Mouse (Mus musculus) kidney, embryonic 16.5 days (tissue): Measurements from ENCODE around the gene Cela1. TPM values are rescaled to one million over a fixed set of nuclear protein-coding genes. Genes with fewer than 3 reads are reported as not detected.

Source experiments
- ATAC-seq: fragments of 200-750 bp; cut with Nextera tagmentation; 2 replicates; pipeline ENCODE4 v1.8.0; 2017; ENCODE audit warnings: moderate TSS enrichment; ENCODE audit not compliant: low FRiP score, low TSS enrichment
- H3K27ac ChIP-seq: fragments of 300-500 bp; sonication (generic); 2 replicates; pipeline ENCODE4 v1.5.1; 2014; ENCODE audit warnings: low read length
- H3K27me3 ChIP-seq: fragments of 300-500 bp; sonication (generic); 2 replicates; pipeline ENCODE4 v1.6.1; 2014; ENCODE audit warnings: low read length, control low read depth, mixed read lengths; ENCODE audit not compliant: insufficient read depth
- H3K36me3 ChIP-seq: fragments of 300-500 bp; sonication (generic); 2 replicates; pipeline ENCODE4 v1.6.1; 2014; ENCODE audit warnings: low read length, control low read depth, mixed read lengths; ENCODE audit not compliant: insufficient read depth
- H3K4me1 ChIP-seq: fragments of 300-500 bp; sonication (generic); 2 replicates; pipeline ENCODE4 v1.6.1; 2014; ENCODE audit warnings: low read length, control low read depth, mixed read lengths; ENCODE audit not compliant: insufficient read depth
- H3K4me2 ChIP-seq: fragments of 300-500 bp; sonication (generic); replicated peaks from 2 replicates; pipeline ENCODE4 v1.6.1; 2014; ENCODE audit warnings: low read depth, low read length
- H3K4me3 ChIP-seq: fragments of 300-500 bp; sonication (generic); 2 replicates; pipeline ENCODE4 v1.5.1; 2014; ENCODE audit warnings: mild to moderate bottlenecking, low read length
- H3K9ac ChIP-seq: fragments of 300-500 bp; sonication (generic); replicated peaks from 2 replicates; pipeline ENCODE4 v1.6.1; 2014; ENCODE audit warnings: low read length
- H3K9me3 ChIP-seq: fragments of 300-500 bp; sonication (generic); 2 replicates; pipeline ENCODE4 v1.6.1; 2016; ENCODE audit warnings: low read length, control low read depth
- WGBS: fragments of 180-500 bp; shearing (Covaris S2); extraction: QIAGEN DNeasy Blood & Tissue Kit; methylation state at CpG from one replicate; pipeline ENCODE4 v1.1.7; 2014; 5-methylcytosine and 5-hydroxymethylcytosine counted together
- polyA plus RNA-seq: library from polyadenylated mRNA; unstranded; fragments of >200 nt; fragmentation: Nextera tagmentation; extraction: Ambion mirVana; gene quantifications from 2 replicates; pipeline ENCODE4 v1.2.1, GENCODE M21; 2015

Cela1 gene
- polyA plus RNA-seq, 1 experiment from 2014 or later = 41.9 TPM

DNA sequence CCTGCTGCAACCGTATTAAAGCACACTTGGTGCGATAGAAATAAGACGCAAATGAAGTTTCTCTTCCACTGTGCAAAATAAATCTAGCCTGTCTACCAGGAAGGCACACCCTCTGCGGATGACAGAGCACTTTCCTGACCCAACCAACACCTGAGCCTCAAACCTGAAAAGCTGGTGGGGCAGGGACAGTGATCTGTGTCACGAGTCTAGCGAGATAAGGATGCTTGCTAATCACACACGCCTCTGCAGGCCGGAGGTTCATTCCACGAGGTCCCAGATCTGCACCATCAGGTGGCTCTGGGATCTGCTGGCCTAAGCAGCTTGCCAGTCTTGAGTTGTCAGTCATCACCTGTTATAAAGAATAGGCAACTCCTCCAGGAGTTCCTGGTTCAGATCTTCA lies 36.1 kb downstream of the Cela1 start:
- no peak overlapping the region for H3K27ac ChIP-seq
- 83% methylated on average over 9 of the region's 9 CpGs for WGBS
- no peaks in the 10 kb centered on the region for H3K4me1 ChIP-seq
- no peak overlapping the region for H3K4me3 ChIP-seq
- no peaks in the 10 kb centered on the region for H3K27me3 ChIP-seq
- H3K9me3 ChIP-seq = no peaks in the 10 kb centered on the region
- ATAC-seq = no peak
- no peak overlapping the region for H3K9ac ChIP-seq
- H3K4me2 ChIP-seq = no peak overlapping the region
- no peaks in the 10 kb centered on the region for H3K36me3 ChIP-seq

DNA sequence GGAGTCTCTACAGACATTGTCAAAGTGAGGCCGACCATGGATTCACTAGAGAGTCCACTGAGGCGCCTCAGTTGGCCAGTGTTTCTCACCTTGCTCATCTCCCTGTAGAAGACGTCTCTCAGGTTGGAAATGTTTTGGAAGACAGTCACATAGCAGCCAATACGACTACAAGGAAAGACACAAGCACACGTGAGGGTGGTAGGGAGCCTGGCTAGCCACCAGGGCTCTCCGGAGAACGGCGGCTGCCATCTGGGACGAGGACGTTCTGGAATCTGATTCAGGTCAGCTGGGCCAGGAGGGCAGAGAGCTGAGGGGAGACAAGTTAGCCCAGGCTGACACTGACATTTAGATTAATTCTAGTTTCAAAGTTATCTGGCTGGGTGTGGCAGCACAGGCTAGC lies 37.6 kb downstream of the Cela1 start:
- H3K9ac ChIP-seq = no peak overlapping the region
- H3K36me3 ChIP-seq = no peaks in the 10 kb centered on the region
- WGBS = 85% methylated on average over 10 of the region's 10 CpGs
- H3K9me3 ChIP-seq = no peaks in the 10 kb centered on the region
- ATAC-seq = no peak
- peaks cover 2% of the 10 kb centered on the region; the same call in 1 of the 2 replicates for H3K4me1 ChIP-seq
- no peaks in the 10 kb centered on the region for H3K27me3 ChIP-seq
- H3K27ac ChIP-seq = no peak overlapping the region
- no peak overlapping the region for H3K4me2 ChIP-seq
- H3K4me3 ChIP-seq = no peak overlapping the region

DNA sequence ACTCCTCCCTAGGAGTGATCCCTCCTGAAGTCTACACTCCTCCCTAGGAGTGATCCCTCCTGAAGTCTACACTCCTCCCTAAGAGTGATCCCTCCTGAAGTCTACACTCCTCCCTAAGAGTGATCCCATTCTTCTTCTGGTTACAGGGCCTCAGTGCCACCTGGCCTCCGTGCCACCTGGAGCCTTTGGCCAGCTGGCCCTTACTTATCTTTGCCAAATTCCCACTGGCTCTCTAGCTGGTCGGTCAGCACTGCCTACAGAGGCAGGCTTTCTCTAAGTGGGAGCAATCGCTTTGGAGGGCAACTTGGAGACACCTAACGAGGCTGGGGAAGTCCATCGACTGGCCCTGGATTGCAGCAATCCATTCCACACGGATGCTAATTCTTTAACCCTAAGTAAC lies 41.6 kb downstream of the Cela1 start:
- Histone ChIP-seq H3K9ac (no peak overlapping the region), H3K27me3 (no peaks in the 10 kb centered on the region), H3K4me1 (peaks cover 5% of the 10 kb centered on the region; the same call in 1 of the 2 replicates), H3K27ac (no peak overlapping the region), H3K36me3 (no peaks in the 10 kb centered on the region), H3K9me3 (no peaks in the 10 kb centered on the region), H3K4me2 (no peak overlapping the region), H3K4me3 (no peak overlapping the region)
- 78% methylated on average over 6 of the region's 6 CpGs for WGBS
- no peak for ATAC-seq

- Histone ChIP-seq H3K36me3 (no peaks in the 10 kb centered on the region), H3K9ac (no peak overlapping the region), H3K27ac (no peak overlapping the region), H3K9me3 (no peaks in the 10 kb centered on the region), H3K4me3 (no peak overlapping the region), H3K4me2 (no peak overlapping the region), H3K4me1 (peaks cover 14% of the 10 kb centered on the region), H3K27me3 (no peaks in the 10 kb centered on the region)
- 65% methylated on average over 7 of the region's 7 CpGs for WGBS
- no peak for ATAC-seq
These were observed 45.3 kb downstream of the Cela1 start for GRCm38 (mm10) chr15:100642451-100642850.

DNA sequence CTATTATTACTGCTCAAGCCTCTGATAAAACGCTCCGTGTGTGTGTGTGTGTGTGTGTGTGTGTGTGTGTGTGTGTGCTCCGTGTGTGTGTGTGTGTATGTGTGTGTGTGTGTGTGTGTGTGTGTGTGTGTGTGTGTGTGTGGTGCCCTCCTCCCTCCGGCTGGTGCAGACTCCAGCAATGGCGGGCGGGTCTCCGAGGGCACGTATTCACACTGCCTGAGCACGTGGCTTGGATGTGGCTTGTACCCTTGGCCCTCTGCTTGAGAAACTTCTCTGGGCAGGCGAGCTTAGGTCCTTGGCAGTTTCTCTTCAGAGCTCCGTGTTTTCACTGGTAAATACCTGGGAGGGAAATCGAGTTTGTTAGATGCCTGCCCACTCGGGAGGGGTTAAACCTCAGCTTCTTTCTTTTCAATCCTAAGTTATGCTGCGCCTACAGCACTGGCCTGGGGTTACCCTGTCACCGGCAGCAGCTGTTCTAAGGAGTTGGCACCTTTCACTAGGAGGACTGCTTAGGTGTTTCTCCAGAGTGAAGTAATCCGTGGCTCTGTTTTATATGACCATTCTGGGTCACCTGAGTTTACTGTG lies 46.4 kb downstream of the Cela1 start:
- WGBS = 68% methylated on average over 13 of the region's 16 CpGs
- H3K27ac ChIP-seq = no peak overlapping the region
- no peak overlapping the region for H3K4me2 ChIP-seq
- peaks cover 20% of the 10 kb centered on the region for H3K4me1 ChIP-seq
- peaks cover 2% of the 10 kb centered on the region; the same call in 1 of the 2 replicates for H3K27me3 ChIP-seq
- no peak for ATAC-seq
- no peak overlapping the region for H3K4me3 ChIP-seq
- no peaks in the 10 kb centered on the region for H3K36me3 ChIP-seq
- no peak overlapping the region for H3K9ac ChIP-seq
- H3K9me3 ChIP-seq = no peaks in the 10 kb centered on the region

GRCm38 (mm10) chr15:100639972-100640750 lies 47.6 kb downstream of the Cela1 start:
- Histone ChIP-seq H3K27ac (no peak overlapping the region), H3K9ac (no peak overlapping the region), H3K4me2 (no peak overlapping the region), H3K4me3 (no peak overlapping the region), H3K9me3 (no peaks in the 10 kb centered on the region), H3K27me3 (peaks cover 13% of the 10 kb centered on the region), H3K4me1 (peaks cover 29% of the 10 kb centered on the region), H3K36me3 (no peaks in the 10 kb centered on the region)
- WGBS = 75% methylated on average over 16 of the region's 16 CpGs
- no peak for ATAC-seq

GRCm38 (mm10) chr15:100637661-100638060 lies 50.1 kb downstream of the Cela1 start:
- H3K4me1 ChIP-seq = peaks cover 36% of the 10 kb centered on the region
- H3K27ac ChIP-seq = no peak overlapping the region
- 13% methylated on average over 6 of the region's 6 CpGs for WGBS

GRCm38 (mm10) chr15:100636700-100637501 lies 50.8 kb downstream of the Cela1 start, which contains the start of gene Smagp:
Gene Smagp, minus strand, starts transcription at chr15:100636940.
- no peaks in the 10 kb centered on the region for H3K36me3 ChIP-seq
- peaks cover 38% of the 10 kb centered on the region for H3K4me1 ChIP-seq
- peaks cover 16% of the 10 kb centered on the region for H3K27me3 ChIP-seq
- ATAC-seq = peak; percentile 79
- WGBS = under 1% methylated on average over 59 of the region's 77 CpGs
- peak within 1 kb of the TSS; percentile 92 for H3K4me2 ChIP-seq
- peak within 1 kb of the TSS; percentile 69 for H3K4me3 ChIP-seq
- peak within 1 kb of the TSS; percentile 79 for H3K9ac ChIP-seq
- no peaks in the 10 kb centered on the region for H3K9me3 ChIP-seq
- peak within 1 kb of the TSS; percentile 79 for H3K27ac ChIP-seq

More at GRCm38 (mm10) chr15:100637661-100638060, 50.1 kb downstream of the Cela1 start:
- Histone ChIP-seq H3K9me3 (no peaks in the 10 kb centered on the region), H3K27me3 (peaks cover 16% of the 10 kb centered on the region), H3K4me2 (peak overlapping the region; percentile 92), H3K4me3 (peak overlapping the region; percentile 69), H3K9ac (no peak overlapping the region), H3K36me3 (no peaks in the 10 kb centered on the region)
- peak; percentile 5; the same call in 1 of the 2 replicates for ATAC-seq

- WGBS = 4% methylated on average over 38 of the region's 38 CpGs
- peaks cover 16% of the 10 kb centered on the region for H3K27me3 ChIP-seq
- H3K4me1 ChIP-seq = peaks cover 38% of the 10 kb centered on the region
- peak overlapping the region; percentile 92 for H3K4me2 ChIP-seq
- peak overlapping the region; percentile 79 for H3K27ac ChIP-seq
- no peaks in the 10 kb centered on the region for H3K36me3 ChIP-seq
- peak overlapping the region; percentile 79 for H3K9ac ChIP-seq
- no peak for ATAC-seq
- no peaks in the 10 kb centered on the region for H3K9me3 ChIP-seq
- H3K4me3 ChIP-seq = peak overlapping the region; percentile 69
These were observed 51.7 kb downstream of the Cela1 start for GRCm38 (mm10) chr15:100635851-100636645.
